Mouse (Mus musculus) thymus, adult 2 months (tissue): ENCODE data around the gene Hmcn2.

ENCODE experiments used
- CTCF ChIP-seq: fragments of 200-500 bp; IDR thresholded peaks from 2 replicates; pipeline ENCODE4 v1.5.1; 2012; ENCODE audit warnings: mild to moderate bottlenecking, control low read depth, low read length, moderate library complexity, borderline replicate concordance; ENCODE audit not compliant: control insufficient read depth, poor library complexity, insufficient read depth; ENCODE audit errors: extremely low read depth
- POLR2A ChIP-seq: fragments of 200-500 bp; IDR thresholded peaks from 2 replicates; pipeline ENCODE4 v1.6.1; 2012; ENCODE audit warnings: mild to moderate bottlenecking, low read length, control low read depth, moderate library complexity; ENCODE audit not compliant: control insufficient read depth, poor library complexity, insufficient read depth; ENCODE audit errors: extremely low read depth

GRCm38 (mm10) chr2:31314007-31314465 lies at the start of gene Hmcn2:
- no peak for TF ChIP-seq CTCF
- no peak for TF ChIP-seq POLR2A
